Mouse (Mus musculus) hindbrain, embryonic 11.5 days (tissue): Measurements from ENCODE around the gene Lpxn. TPM values are rescaled to one million over a fixed set of nuclear protein-coding genes. Genes with fewer than 3 reads are reported as not detected.
A peak's percentile ranks its signal among the peaks of the same experiment; 100 is the strongest.

Experiments
- ATAC-seq: fragments of 200-750 bp; cut with Nextera tagmentation; 2 replicates; pipeline ENCODE4 v1.8.0; 2017; ENCODE audit warnings: mild to moderate bottlenecking, moderate TSS enrichment, moderate library complexity; ENCODE audit not compliant: low FRiP score
- DNase-seq: peaks from one replicate; pipeline ENCODE4 v3.0.0-alpha.2; 2015; ENCODE audit warnings: low spot score
- H3K27ac ChIP-seq: fragments of 300-500 bp; sonication (generic); 2 replicates; pipeline ENCODE4 v1.5.1; 2014; ENCODE audit warnings: mild to moderate bottlenecking, low read depth, low read length
- H3K27me3 ChIP-seq: fragments of 300-500 bp; sonication (generic); 2 replicates; pipeline ENCODE4 v1.6.1; 2014; ENCODE audit warnings: mild to moderate bottlenecking, low read length, moderate library complexity, mixed read lengths; ENCODE audit not compliant: control insufficient read depth, insufficient read depth
- H3K36me3 ChIP-seq: fragments of 300-500 bp; sonication (generic); 2 replicates; pipeline ENCODE4 v1.6.1; 2014; ENCODE audit warnings: mild to moderate bottlenecking, low read length, moderate library complexity, mixed read lengths; ENCODE audit not compliant: control insufficient read depth, insufficient read depth
- H3K4me1 ChIP-seq: fragments of 300-500 bp; sonication (generic); replicated peaks from 2 replicates; pipeline ENCODE4 v1.6.1; 2014; ENCODE audit warnings: low read length, mixed read lengths; ENCODE audit not compliant: control insufficient read depth, insufficient read depth
- H3K4me2 ChIP-seq: fragments of 300-500 bp; sonication (generic); replicated peaks from 2 replicates; pipeline ENCODE4 v1.6.1; 2014; ENCODE audit warnings: mild to moderate bottlenecking, low read depth, low read length
- H3K4me3 ChIP-seq: fragments of 300-500 bp; sonication (generic); 2 replicates; pipeline ENCODE4 v1.5.1; 2014; ENCODE audit warnings: low read depth, low read length
- H3K9ac ChIP-seq: fragments of 300-500 bp; sonication (generic); 2 replicates; pipeline ENCODE4 v1.6.1; 2014; ENCODE audit warnings: low read depth, low read length
- H3K9me3 ChIP-seq: fragments of 300-500 bp; sonication (generic); 2 replicates; pipeline ENCODE4 v1.6.1; 2016; ENCODE audit warnings: low read length; ENCODE audit not compliant: control insufficient read depth
- WGBS: fragments of 180-500 bp; shearing (Covaris S2); extraction: QIAGEN DNeasy Blood & Tissue Kit; methylation state at CpG from one replicate; pipeline ENCODE4 v1.1.7; 2014; 5-methylcytosine and 5-hydroxymethylcytosine counted together
- polyA plus RNA-seq: library from polyadenylated mRNA; unstranded; fragments of >200 nt; fragmentation: Nextera tagmentation; extraction: Ambion mirVana; gene quantifications from 2 replicates; pipeline ENCODE4 v1.2.1, GENCODE M21; 2014

Lpxn gene
- polyA plus RNA-seq, 1 experiment from 2014 or later, result 1.4 TPM

DNA sequence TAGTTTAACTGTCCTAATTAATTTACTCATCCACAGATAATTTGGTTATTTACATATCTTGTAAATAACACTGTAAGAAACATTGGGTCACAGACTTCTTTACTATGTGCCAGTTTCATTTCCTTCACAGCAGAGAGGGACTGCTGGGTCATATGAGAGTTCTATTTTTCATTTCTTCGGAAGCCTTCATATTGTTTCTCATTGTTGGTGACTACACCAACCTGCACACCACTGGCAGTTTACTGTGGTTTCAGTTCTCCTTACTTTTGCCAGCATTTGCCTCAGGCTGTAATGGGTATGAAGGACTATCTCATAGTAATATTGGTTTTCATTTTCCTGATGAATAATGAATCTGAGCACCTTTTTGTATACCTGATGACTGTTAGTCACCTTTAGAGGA, 22.5 kb downstream of the Lpxn start:
- WGBS, result 89% methylated on average over 1 of the region's 1 CpGs
- H3K4me2 ChIP-seq, result no peak overlapping the region
- ATAC-seq, result no peak
- no peak overlapping the region for H3K27ac ChIP-seq
- no peak overlapping the region for H3K9ac ChIP-seq
- no peak for DNase-seq
- H3K9me3 ChIP-seq, result no peaks in the 10 kb centered on the region
- no peaks in the 10 kb centered on the region for H3K27me3 ChIP-seq
- no peak overlapping the region for H3K4me3 ChIP-seq
- H3K4me1 ChIP-seq, result no peaks in the 10 kb centered on the region
- H3K36me3 ChIP-seq, result no peaks in the 10 kb centered on the region

DNA sequence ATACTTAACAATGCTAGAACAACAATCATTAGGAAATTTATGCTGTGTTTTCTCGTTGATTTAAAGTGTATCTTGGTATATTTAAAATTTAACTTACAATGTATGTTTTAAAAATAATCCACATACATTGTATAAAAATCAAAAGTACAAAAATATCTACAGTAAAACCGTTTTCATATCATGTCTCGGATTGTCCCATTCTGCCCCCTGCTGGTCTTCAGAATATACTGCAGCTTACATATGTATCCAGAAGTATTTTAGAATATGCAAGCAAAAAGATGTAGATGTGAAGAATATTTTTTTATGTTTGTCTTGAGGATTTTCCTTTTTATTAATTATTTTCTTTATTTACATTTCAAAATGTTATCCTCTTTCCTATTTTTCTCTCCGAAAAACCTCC, 24.4 kb downstream of the Lpxn start:
- Histone ChIP-seq H3K36me3 (no peaks in the 10 kb centered on the region), H3K9me3 (no peaks in the 10 kb centered on the region), H3K9ac (no peak overlapping the region), H3K27me3 (no peaks in the 10 kb centered on the region), H3K4me2 (no peak overlapping the region), H3K4me1 (no peaks in the 10 kb centered on the region), H3K4me3 (no peak overlapping the region), H3K27ac (no peak overlapping the region)
- 36% methylated on average over 4 of the region's 4 CpGs for WGBS
- ATAC-seq (no peak), DNase-seq (peak; percentile 51)

DNA sequence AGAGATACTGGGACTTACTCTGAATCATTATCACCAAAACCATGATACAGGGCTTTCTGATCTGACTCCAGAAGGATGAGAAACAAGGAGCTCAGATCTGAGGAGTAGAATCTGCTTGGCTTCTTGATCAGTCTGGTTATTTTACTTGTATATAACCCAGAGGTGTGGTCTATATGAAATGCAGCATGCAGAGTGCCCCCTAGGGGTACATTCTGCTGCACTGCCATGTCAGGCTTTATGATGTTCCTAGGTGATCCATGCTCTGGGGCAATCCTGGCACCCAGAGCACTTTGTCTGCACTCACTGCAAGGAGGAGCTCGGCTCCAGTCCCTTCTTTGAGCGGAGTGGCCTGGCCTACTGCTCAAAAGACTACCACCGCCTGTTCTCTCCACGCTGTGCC, 28.6 kb downstream of the Lpxn start:
- H3K27me3 ChIP-seq, result no peaks in the 10 kb centered on the region
- no peaks in the 10 kb centered on the region for H3K4me1 ChIP-seq
- H3K27ac ChIP-seq, result no peak overlapping the region
- WGBS, result 70% methylated on average over 4 of the region's 4 CpGs
- no peak for DNase-seq
- no peak overlapping the region for H3K9ac ChIP-seq
- H3K9me3 ChIP-seq, result no peaks in the 10 kb centered on the region
- H3K4me3 ChIP-seq, result no peak overlapping the region
- H3K36me3 ChIP-seq, result no peaks in the 10 kb centered on the region
- no peak for ATAC-seq
- H3K4me2 ChIP-seq, result no peak overlapping the region

DNA sequence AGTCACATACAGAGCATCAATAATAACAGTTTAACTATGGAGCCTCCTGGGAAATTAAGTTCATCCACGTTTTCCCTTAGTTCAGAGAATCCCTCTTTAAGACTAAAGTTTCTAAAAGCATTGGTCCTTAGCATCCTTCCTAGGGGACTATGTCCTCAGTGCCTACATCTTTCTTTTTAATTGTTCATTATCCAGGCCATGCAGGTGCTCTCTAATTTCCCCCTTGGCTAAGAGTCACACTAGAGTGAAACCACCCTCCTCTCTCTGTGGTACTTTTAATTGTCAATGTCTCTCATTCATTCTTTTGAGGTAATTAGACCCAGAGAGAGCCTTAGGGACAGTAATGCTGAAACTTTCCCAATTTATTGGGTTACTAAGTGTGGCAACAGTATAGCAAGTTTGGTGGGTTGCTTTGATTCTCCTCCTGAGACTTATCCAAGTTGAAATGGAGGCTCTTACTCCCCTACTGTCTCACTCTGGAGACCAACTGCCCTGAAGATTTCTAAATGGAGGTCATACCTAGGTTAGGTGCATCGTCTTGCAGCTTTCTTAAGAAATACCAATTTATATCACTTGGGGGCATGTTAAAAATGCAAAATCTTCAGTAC, 34.9 kb downstream of the Lpxn start:
- DNase-seq (no peak), ATAC-seq (no peak)
- H3K27ac ChIP-seq, result no peak overlapping the region
- H3K9me3 ChIP-seq, result no peaks in the 10 kb centered on the region
- H3K4me2 ChIP-seq, result no peak overlapping the region
- no peaks in the 10 kb centered on the region for H3K36me3 ChIP-seq
- no peak overlapping the region for H3K9ac ChIP-seq
- H3K27me3 ChIP-seq, result no peaks in the 10 kb centered on the region
- no peaks in the 10 kb centered on the region for H3K4me1 ChIP-seq
- 74% methylated on average over 2 of the region's 2 CpGs for WGBS
- H3K4me3 ChIP-seq, result no peak overlapping the region

DNA sequence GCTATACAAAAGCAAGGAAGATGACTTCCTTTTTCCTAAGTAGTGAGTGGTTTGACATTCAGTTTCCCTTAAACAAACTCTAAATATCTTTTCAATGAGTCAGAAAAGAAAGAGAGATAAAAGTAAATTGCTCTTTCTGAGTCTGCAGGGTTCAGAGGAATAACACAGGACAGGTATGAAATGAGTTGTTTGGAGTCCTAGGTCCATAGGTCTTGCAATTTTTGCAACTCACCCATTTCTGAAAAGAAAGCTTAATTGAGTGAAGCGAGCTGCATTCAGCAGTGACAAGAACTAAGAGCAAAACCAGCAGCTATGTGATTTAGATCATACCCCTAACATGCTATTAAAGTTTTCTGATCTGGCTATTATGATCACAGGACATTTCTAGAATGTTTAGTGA, 35.6 kb downstream of the Lpxn start:
- Histone ChIP-seq H3K27ac (no peak overlapping the region), H3K27me3 (no peaks in the 10 kb centered on the region), H3K4me3 (no peak overlapping the region), H3K36me3 (no peaks in the 10 kb centered on the region), H3K9ac (no peak overlapping the region), H3K4me1 (no peaks in the 10 kb centered on the region), H3K9me3 (no peaks in the 10 kb centered on the region), H3K4me2 (no peak overlapping the region)
- 83% methylated on average over 1 of the region's 1 CpGs for WGBS
- ATAC-seq (no peak), DNase-seq (no peak)

DNA sequence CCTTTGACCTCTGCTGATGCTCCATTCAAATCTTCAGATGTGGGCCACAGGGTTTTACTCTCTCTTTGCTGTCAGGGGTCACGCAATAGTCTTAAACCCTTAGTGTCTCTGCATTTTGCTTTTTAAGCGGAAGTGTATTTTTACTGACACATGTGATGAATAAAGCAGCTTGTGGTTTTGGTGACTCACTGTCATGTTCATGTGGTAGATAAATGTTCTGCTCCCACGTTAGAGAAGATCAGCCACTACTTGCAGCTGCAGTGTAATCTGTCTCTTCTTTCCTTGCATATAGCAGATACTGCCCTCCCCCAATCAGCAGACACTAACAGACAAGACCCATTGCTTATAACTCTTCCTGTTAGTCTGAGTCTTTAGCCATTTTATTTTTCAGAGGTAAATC, 37.6 kb downstream of the Lpxn start:
- WGBS, result 86% methylated on average over 3 of the region's 3 CpGs

DNA sequence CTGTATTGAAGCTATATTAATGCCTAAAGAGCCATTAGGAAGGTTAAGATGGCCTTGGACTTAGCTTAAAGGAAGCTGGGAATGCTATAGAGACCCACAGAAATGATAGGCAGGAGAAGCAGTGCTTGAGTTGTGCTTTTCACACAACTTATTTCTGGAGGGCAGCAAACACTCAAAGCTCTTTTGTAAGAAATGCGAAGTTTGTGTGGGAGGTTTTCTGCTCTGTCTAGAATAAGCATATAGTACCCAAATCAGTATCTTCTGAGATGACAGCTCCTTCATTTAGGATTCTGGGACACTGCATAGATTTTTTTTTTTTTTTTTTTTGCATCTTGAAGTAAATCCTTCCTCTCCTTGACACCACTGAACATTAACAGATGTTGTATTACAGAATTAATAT, 42.5 kb downstream of the Lpxn start:
- Histone ChIP-seq H3K9me3 (no peaks in the 10 kb centered on the region), H3K4me3 (no peak overlapping the region), H3K4me2 (no peak overlapping the region), H3K4me1 (no peaks in the 10 kb centered on the region), H3K36me3 (no peaks in the 10 kb centered on the region), H3K9ac (no peak overlapping the region), H3K27ac (no peak overlapping the region), H3K27me3 (no peaks in the 10 kb centered on the region)
- DNase-seq (no peak), ATAC-seq (no peak)
- 93% methylated on average over 1 of the region's 1 CpGs for WGBS

More for the DNA sequence above, 37.6 kb downstream of the Lpxn start:
- no peak overlapping the region for H3K9ac ChIP-seq
- no peak overlapping the region for H3K4me3 ChIP-seq
- DNase-seq, result no peak
- H3K27ac ChIP-seq, result no peak overlapping the region
- H3K36me3 ChIP-seq, result no peaks in the 10 kb centered on the region
- no peak overlapping the region for H3K4me2 ChIP-seq
- H3K4me1 ChIP-seq, result no peaks in the 10 kb centered on the region
- no peaks in the 10 kb centered on the region for H3K9me3 ChIP-seq
- no peak for ATAC-seq
- H3K27me3 ChIP-seq, result no peaks in the 10 kb centered on the region

DNA sequence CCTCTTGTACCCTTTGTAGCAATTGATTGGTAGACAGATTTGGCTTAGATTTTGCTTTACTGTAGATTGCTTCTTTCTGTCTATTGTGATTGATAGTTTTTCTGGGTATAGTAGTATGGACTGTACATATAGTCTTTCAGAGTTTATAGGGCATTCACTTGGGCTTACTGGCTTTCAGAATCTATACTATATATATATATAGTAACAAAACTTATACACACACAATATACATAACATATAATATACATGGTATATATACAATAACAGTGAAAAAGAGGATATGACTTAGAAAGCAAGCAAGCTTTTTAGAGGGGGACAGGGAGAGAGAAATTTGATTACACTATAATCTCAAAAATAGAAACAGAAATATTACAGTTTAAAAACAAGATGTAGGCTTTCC, 50.4 kb downstream of the Lpxn start, which contains the start of gene Gm5244:
TSS of gene Gm5244 (plus strand) at position 301 of the 400 bp plus-strand sequence.
- no peak for DNase-seq
- Histone ChIP-seq H3K4me1 (no peaks in the 10 kb centered on the region), H3K4me3 (no peak within 1 kb of the TSS), H3K4me2 (no peak within 1 kb of the TSS), H3K27me3 (no peaks in the 10 kb centered on the region), H3K9me3 (no peaks in the 10 kb centered on the region), H3K9ac (no peak within 1 kb of the TSS), H3K36me3 (no peaks in the 10 kb centered on the region), H3K27ac (no peak within 1 kb of the TSS)
- ATAC-seq, result no peak

DNA sequence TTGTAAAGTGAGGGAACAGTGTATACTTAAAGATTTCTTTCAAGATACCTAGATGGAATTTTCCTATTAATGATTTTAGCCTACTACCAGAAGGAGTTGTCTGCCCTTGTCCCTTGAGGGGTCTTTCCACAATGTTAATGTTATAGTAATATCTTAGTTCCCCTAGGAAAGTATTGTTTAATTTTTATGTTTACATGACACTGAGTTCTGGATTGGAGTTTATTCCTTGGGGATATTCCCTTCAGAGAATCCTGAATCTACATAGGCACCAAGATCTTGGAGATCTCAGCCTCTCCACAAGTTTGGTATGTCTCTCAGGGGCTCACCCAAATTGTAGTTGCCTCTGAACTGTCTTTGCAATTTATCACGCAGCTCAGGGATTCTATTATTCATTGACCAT, 61.0 kb downstream of the Lpxn start, which contains the start of gene Olfr1444:
TSS of gene Olfr1444 (plus strand) at position 301 of the 400 bp plus-strand sequence.
- Histone ChIP-seq H3K4me1 (no peaks in the 10 kb centered on the region), H3K27ac (no peak within 1 kb of the TSS), H3K9ac (no peak within 1 kb of the TSS), H3K36me3 (no peaks in the 10 kb centered on the region), H3K4me3 (no peak within 1 kb of the TSS), H3K27me3 (no peaks in the 10 kb centered on the region), H3K4me2 (no peak within 1 kb of the TSS), H3K9me3 (no peaks in the 10 kb centered on the region)
- DNase-seq (no peak), ATAC-seq (no peak)
- 67% methylated on average over 1 of the region's 1 CpGs for WGBS
